Mouse (Mus musculus) testis, adult 2 months (tissue): ENCODE results near the gene Hoxa11.

Experiments
- CTCF ChIP-seq: fragments of 200-500 bp; IDR thresholded peaks from 2 replicates; pipeline ENCODE4 v1.5.1; 2012; ENCODE audit warnings: low read depth, mild to moderate bottlenecking, inconsistent platforms, low read length, moderate library complexity; ENCODE audit not compliant: control insufficient read depth, insufficient read depth, insufficient replicate concordance
- POLR2A ChIP-seq: fragments of 200-500 bp; IDR thresholded peaks from 2 replicates; pipeline ENCODE4 v1.6.1; 2012; ENCODE audit warnings: low read depth, mild to moderate bottlenecking, inconsistent platforms, low read length, moderate library complexity; ENCODE audit not compliant: control insufficient read depth

DNA sequence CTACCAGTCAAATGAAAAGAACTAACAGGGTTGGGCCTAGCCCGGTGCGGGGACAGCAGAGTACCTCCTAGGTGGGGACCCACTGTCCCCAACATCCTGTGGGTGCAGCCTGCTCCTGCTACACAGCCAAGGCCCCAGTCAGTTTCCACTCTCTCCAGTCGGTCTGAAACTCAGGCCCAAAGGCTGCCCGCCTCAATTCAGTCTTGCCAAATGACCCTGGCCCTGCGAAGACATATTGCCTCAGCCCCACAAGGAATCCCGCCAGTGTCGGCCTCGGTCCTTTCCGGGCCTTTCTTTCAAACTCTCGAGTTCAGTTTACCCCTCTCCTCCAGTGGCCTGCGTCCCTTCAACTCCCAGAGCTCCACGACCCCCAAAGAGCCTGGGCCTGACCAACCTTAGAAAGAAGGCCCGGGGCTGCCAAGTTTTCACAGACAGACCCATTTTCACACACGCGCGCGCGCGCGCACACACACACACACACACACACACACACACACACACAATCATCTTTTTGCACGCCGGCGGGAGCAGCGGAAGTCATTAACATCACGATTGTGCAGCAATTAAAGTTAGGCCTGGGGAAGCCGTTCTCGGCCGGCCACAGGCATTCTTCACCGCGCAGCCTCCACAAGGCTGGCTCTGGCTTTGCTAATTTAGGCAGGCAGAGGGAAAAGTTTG, 45.4 kb downstream of the Hoxa11 start:
- TF ChIP-seq POLR2A = no peak
- no peak for TF ChIP-seq CTCF
